Mouse (Mus musculus) liver, adult (tissue): ENCODE results near the gene Gpr153.

Experiments used
- GATA4 ChIP-seq: IDR thresholded peaks from 2 replicates; pipeline ENCODE4 v1.6.1; 2014; ENCODE audit warnings: mild to moderate bottlenecking, low read length; ENCODE audit not compliant: insufficient replicate concordance

Gpr153 gene

GRCm38 (mm10) chr4:152276389-152277347 is 2.6 kb downstream of the Gpr153 start:
- TF ChIP-seq GATA4: no peak

DNA sequence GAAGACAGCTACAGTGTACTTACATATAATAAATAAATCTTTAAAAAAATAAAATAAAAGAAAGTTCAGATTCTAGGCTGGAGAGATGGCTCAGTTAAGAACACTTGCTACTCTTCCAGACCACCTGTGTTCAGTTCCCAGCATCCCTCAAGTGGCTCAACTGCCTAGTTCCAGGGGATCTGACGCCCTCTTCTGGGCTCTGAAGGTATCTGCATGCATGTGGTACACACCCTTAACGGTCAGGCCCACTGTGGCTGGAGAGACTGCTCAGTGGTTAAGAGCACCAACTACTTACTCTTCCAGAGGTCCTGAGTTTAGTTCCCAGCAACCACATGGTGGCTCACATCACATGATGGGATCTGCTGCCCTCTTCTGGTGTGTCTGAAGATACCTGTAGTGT is 3.9 kb downstream of the Gpr153 start:
- no peak for TF ChIP-seq GATA4

GRCm38 (mm10) chr4:152278986-152279385 is 5.0 kb downstream of the Gpr153 start:
- TF ChIP-seq GATA4: no peak

DNA sequence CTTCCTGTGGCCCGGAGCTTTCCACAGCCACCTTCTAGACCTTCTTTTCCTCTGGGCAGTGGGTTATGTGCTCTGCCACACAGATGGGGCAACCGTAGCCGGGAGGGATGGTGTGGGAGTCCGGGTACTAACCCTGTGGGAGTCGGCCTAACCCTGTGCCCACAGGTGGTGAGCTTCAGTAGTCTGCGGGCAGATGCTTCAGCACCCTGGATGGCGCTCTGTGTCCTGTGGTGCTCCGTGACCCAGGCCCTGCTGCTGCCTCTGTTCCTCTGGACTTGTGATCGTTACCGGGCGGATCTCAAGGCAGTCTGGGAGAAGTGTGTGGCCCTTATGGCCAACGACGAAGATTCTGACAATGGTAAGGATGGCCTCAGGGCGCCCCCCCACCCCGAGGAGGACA is 7.6 kb downstream of the Gpr153 start:
- TF ChIP-seq GATA4: no peak

DNA sequence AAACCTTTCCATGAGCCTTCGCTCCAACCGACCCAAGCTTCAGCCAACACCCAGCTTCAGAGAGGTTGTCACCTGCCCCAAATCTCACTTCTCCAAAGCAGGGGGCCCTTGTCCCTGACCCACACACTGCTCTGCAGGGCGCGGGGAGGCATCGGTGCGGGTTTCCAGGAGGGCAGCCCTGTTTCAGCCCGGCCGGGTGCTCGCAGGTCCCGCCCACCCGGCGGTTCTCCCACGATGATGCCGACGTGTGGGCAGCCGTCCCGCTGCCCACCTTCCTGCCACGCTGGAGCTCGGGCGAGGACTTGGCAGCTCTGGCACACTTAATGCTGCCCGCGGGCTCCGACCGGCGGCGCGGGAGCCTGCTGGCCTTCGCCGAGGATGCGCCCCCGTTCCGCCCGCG is 8.7 kb downstream of the Gpr153 start:
- no peak for TF ChIP-seq GATA4

GRCm38 (mm10) chr4:152283186-152283950 is 9.3 kb downstream of the Gpr153 start:
- no peak; the same call in 1 of the 2 replicates for TF ChIP-seq GATA4

DNA sequence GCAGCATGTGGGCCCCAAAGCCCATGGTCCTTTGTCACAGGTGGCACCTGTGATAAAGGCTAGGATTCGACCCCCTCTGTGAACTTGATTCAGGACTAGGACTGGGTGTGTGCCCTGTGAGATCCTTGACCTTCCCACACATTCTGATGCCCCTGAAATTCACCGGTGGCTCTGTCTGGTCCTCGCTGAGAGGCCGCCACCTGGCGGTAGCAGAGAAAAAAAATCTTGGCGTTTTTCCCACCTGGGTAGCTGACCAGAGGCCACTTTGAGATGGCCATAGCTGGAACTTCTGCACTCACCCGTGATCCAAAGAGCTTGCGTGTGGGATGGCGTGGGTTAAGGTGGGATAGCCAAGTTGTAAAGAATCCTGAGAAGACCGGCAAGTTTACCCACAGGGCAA is 11.5 kb downstream of the Gpr153 start:
- no peak for TF ChIP-seq GATA4

DNA sequence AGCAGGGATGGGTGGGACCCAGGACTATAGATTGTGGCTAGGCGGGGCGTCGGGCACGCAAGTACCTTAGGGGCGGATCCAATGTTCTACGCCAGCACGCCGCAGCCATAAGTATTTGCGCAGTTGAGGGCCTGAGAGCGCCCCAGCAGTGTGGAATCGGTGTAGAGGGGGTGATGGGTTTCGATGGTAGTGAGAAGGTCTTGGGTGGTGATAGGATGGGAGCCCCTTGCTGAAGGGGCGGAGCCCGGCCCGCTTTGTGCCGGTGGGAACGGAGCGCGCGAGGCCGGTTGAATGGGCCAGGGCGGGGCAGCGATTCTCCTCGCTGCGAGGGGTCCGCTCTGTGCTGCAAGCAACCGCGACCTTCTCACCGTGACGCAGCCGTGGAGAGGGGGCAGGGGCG is 12.2 kb downstream of the Gpr153 start:
- no peak for TF ChIP-seq GATA4

- no peak for TF ChIP-seq GATA4
Measured at GRCm38 (mm10) chr4:152286887-152287286, 12.9 kb downstream of the Gpr153 start.

DNA sequence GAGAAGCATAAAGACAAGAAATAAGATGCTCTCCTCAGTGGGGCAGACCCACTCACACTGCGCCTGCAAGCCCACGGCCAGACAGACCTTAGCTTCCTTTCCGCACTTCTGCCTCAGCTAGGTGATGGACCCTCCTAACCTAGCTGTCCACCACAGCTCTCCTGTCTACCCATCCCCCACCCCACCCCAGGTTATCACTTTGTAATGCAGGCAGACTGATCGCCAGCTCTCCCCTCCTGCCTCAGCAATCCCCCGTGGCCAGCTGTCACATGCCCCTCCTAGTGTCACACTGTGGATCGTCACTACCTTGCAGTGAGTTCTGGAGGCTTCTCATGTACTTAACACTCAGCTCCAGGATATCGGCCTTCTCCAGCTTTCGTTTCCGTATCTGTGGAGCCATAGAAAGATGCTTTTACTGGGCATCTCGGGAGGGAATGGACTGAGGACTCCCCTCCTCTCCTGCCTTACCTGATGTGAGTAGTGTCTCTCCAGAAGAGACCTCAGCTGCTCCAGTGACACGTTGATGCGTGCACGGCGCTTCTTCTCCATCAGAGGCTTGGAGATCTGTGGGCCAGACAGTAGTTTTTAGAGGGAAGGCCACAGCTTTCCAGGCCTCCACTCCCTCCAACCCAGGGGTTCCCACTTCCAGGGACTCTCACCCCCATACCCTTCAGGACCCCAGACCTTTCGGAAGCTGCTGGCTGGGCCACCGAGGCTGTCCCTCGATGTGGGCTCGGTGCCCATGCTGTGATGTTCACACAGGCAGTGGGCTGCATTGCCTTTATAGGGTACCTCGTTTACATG is 13.5 kb downstream of the Gpr153 start:
- TF ChIP-seq GATA4: no peak

- TF ChIP-seq GATA4: no peak
Measured at GRCm38 (mm10) chr4:152288398-152288945, 14.4 kb downstream of the Gpr153 start.

DNA sequence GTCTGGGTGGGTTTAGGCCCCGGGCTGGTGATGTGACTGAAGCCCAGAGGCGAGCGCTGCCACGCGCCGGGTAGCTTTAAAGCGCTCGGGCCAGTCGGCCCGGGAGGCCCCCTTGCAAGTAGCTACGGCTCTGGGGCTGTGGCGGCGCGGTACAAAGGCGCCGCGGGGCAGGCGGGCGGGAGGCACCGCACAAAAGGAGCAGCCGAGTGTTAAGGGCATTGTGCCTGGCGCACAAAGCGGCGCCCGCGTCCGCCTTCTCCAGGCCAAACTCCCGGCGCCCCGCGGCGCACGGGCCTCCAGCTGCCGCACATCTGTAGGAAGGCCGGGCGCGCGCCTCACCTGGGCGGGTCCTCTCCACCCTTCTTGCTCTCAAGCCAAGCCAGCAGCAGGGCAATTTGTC is 16.4 kb downstream of the Gpr153 start:
- no peak for TF ChIP-seq GATA4

DNA sequence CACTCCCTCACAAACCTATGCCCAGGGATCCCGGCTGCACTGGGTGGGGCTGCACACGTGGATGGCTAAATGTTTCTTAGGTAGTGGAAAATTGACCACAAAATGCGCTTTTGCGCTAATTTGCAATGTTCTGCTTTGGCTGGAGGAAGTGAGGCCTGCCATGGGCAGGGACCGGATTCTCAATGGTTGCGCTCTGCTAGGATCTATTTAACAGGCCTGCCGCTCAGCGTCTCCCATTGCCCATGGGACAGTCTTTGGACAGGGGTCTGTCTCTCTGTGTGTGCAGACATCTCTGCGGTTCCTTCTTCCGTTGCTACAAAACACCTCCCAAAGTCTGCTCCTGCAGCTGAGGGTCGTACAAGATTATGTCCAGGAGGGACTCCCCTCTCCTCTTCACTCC is 17.0 kb downstream of the Gpr153 start:
- TF ChIP-seq GATA4: no peak

GRCm38 (mm10) chr4:152291562-152291961 is 17.5 kb downstream of the Gpr153 start, which contains the start of gene Hes3:
TSS of gene Hes3 (minus strand) at chr4:152291662.
- no peak for TF ChIP-seq GATA4
